ENCODE assay signal across 30 mouse cellular contexts in the genomic region with DNA sequence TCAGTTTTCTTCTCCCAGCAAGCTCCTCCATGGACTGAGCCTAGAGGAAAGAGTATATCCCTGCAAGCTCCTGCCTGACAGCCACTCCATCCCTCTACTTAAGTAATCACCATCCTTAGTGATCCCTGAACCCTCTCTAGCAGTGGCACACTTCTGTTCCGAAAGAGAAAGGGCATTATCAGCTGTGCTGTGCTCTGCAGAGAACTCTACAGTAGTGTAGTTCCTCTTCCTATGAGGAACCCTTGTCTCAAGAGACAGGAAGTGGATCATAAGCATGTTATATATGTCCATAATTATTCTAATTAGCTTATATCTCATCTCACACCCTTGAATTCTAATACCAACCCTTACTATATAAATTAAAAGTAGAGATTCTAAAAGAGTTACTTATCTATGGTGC.
DNase-seq lines count a peak whose midpoint lies in the region; ATAC-seq lines count a peak whose summit lies in the region.
"Had no signal": no experiment of that assay in that cellular context is flagged by ENCODE, and none has a peak within 500 bp of the region (broad histone marks: within the 10 kb centered on the region; RNA-seq: fewer than 3 reads in every experiment).

No protein-coding gene starts in this region.

- ATAC-seq in hematopoietic stem cell, adult 5-6 weeks (replicated peaks in 1 of 2; ENCODE audit: insufficient read depth in 1 of 2, low FRiP score in 2 of 2, low TSS enrichment in 1 of 2, low read depth in 1 of 2, poor library complexity in 2 of 2, severe bottlenecking in 2 of 2), result peak; percentile 29 to 53; a peak in 1 of 4 replicates
- ATAC-seq in megakaryocyte progenitor cell, adult 5-6 weeks (replicated peaks; ENCODE audit: poor library complexity), result peak; percentile 86
- no peak for ATAC-seq in hindbrain, embryonic 12.5 days (ENCODE audit: low FRiP score)
- ATAC-seq: forebrain, embryonic 14.5 days; forebrain, postnatal 0 days; hindbrain, embryonic 16.5 days; Patski had no signal

- no peaks in the 10 kb centered on the region for H3K9me3 ChIP-seq in hindbrain, embryonic 12.5 days (replicated peaks)
- H3K9me3 ChIP-seq: forebrain, embryonic 10.5 days; heart, embryonic 10.5 days; hindbrain, embryonic 13.5 days had no signal

- no peak overlapping the region for H3K4me3 ChIP-seq in hindbrain, embryonic 12.5 days
- H3K4me3 ChIP-seq: forebrain, embryonic 10.5 days; gastrocnemius, adult 2 months; heart, adult 2 months; heart, embryonic 10.5 days; heart, embryonic 13.5 days; hindbrain, embryonic 13.5 days had no signal

- peak; percentile 19 to 31 for DNase-seq in spleen, postnatal 36 days (ENCODE audit: low spot score in 2 of 2)
- DNase-seq in spleen, adult 12 weeks (ENCODE audit: low spot score), result no peak
- DNase-seq in splenic B cell, adult 2 months (ENCODE audit: low read depth, low spot score), result peak; percentile 51
- no peak for DNase-seq in left cerebral cortex, postnatal 36 days (ENCODE audit: low spot score in 2 of 2)
- DNase-seq in kidney, adult 9 months, result no peak
- DNase-seq: adrenal gland, postnatal 10 days; adrenal gland, postnatal 36 days; cerebellum, adult 11 months; cerebellum, adult 2 months; cerebellum, adult 9-11 months; cerebellum, postnatal 25 days; embryo, embryonic 11 days; forebrain, postnatal 0 days; gastrocnemius, adult 2 months; gastrocnemius, postnatal 14 days; heart, adult 2 months; heart, postnatal 14 days; heart, postnatal 4 days had no signal

- intact Hi-C loops in left cerebral cortex, postnatal 36 days (cut with DNase I), result no loop called here

- no peak overlapping the region for H3K27ac ChIP-seq in hindbrain, embryonic 12.5 days
- H3K27ac ChIP-seq: forebrain, embryonic 10.5 days; gastrocnemius, adult 2 months; heart, adult 2 months; heart, embryonic 10.5 days; heart, embryonic 13.5 days; hindbrain, embryonic 13.5 days had no signal

- no peak overlapping the region for H3K4me2 ChIP-seq in hindbrain, embryonic 12.5 days (replicated peaks)
- H3K4me2 ChIP-seq: heart, embryonic 13.5 days; hindbrain, embryonic 13.5 days had no signal

- no peaks in the 10 kb centered on the region for H3K4me1 ChIP-seq in hindbrain, embryonic 12.5 days
- H3K4me1 ChIP-seq: forebrain, embryonic 10.5 days; heart, embryonic 10.5 days; heart, embryonic 13.5 days; hindbrain, embryonic 13.5 days had no signal

- no peaks in the 10 kb centered on the region for H3K27me3 ChIP-seq in splenic B cell, adult 2 months (ENCODE audit: control insufficient read depth, insufficient read depth, low read length, poor library complexity, severe bottlenecking)
- H3K27me3 ChIP-seq in hindbrain, embryonic 12.5 days, result no peaks in the 10 kb centered on the region
- H3K27me3 ChIP-seq: CH12.LX; heart, embryonic 13.5 days; hindbrain, embryonic 13.5 days; Patski had no signal

- WGBS in hindbrain, embryonic 12.5 days, result 72% methylated on average over 1 of the region's 1 CpGs

- no peak overlapping the region for H3K9ac ChIP-seq in hindbrain, embryonic 12.5 days
- H3K9ac ChIP-seq: forebrain, postnatal 0 days; heart, embryonic 13.5 days; hindbrain, embryonic 13.5 days had no signal

- H3K36me3 ChIP-seq in splenic B cell, adult 2 months (ENCODE audit: control insufficient read depth, insufficient read depth, low read length, poor library complexity, severe bottlenecking), result no peaks in the 10 kb centered on the region
- H3K36me3 ChIP-seq in hindbrain, embryonic 12.5 days, result no peaks in the 10 kb centered on the region
- H3K36me3 ChIP-seq: forebrain, embryonic 10.5 days; G1E; heart, embryonic 10.5 days; heart, embryonic 13.5 days; hindbrain, embryonic 13.5 days had no signal

Comparison
In these comparisons a context has a peak if more than half of its experiments do, and no peak if none do; other contexts are left out.
1. DNase-seq: peak in spleen, postnatal 36 days (2 of 2) and splenic B cell, adult 2 months (single experiment); none in spleen, adult 12 weeks (single experiment), left cerebral cortex, postnatal 36 days (0 of 2) and kidney, adult 9 months (single experiment).